In genomic region chr13:34084026-34084750, GRCm38 (mm10) we compare ENCODE assay signal across 13 mouse cellular contexts. TPM values are rescaled to one million over a fixed set of nuclear protein-coding genes. Genes with fewer than 3 reads are reported as not detected.
DNase-seq lines count a peak whose midpoint lies in the region; ATAC-seq and TF ChIP-seq lines count a peak whose summit lies in the region.
"Had no signal": no experiment of that assay in that cellular context is flagged by ENCODE, and none has a peak within 500 bp of the region (broad histone marks: within the 10 kb centered on the region; RNA-seq: fewer than 3 reads in every experiment).

No protein-coding gene starts in this region.

- TF ChIP-seq CTCF in lung, adult 2 months (IDR thresholded peaks at IDR 0.05; ENCODE audit: insufficient read depth, low read length), result no peak
- TF ChIP-seq CTCF in forebrain, postnatal 0 days (IDR thresholded peaks at IDR 0.05; ENCODE audit: low read depth), result no peak

- peaks cover 7% of the 10 kb centered on the region for H3K4me1 ChIP-seq in lung, adult 2 months (ENCODE audit: control insufficient read depth, insufficient read depth, low read length)
- peaks cover 20% of the 10 kb centered on the region for H3K4me1 ChIP-seq in forebrain, postnatal 0 days (ENCODE audit: insufficient read depth)

- H3K9me3 ChIP-seq in forebrain, postnatal 0 days (ENCODE audit: low read length), result no peaks in the 10 kb centered on the region
- H3K9me3 ChIP-seq: forebrain, embryonic 15.5 days; megakaryocyte, embryonic 14.5 days had no signal

- H3K27ac ChIP-seq in forebrain, postnatal 0 days (ENCODE audit: low read depth, low read length), result no peak overlapping the region
- H3K27ac ChIP-seq: forebrain, embryonic 15.5 days had no signal

- no peaks in the 10 kb centered on the region for H3K36me3 ChIP-seq in forebrain, postnatal 0 days (ENCODE audit: insufficient read depth)
- H3K36me3 ChIP-seq: forebrain, embryonic 15.5 days had no signal

- no peak overlapping the region for H3K4me2 ChIP-seq in forebrain, postnatal 0 days (ENCODE audit: low read depth)
- H3K4me2 ChIP-seq: forebrain, embryonic 15.5 days had no signal

- WGBS in lung, adult 2 months, result 16% methylated on average over 9 of the region's 9 CpGs
- WGBS in forebrain, postnatal 0 days, result 52% methylated on average over 9 of the region's 9 CpGs

- no peaks in the 10 kb centered on the region for H3K27me3 ChIP-seq in forebrain, postnatal 0 days (ENCODE audit: insufficient read depth, low read length)
- H3K27me3 ChIP-seq: forebrain, embryonic 15.5 days; megakaryocyte, embryonic 14.5 days had no signal

- no peak for ATAC-seq in forebrain, postnatal 0 days
- ATAC-seq: activated CD4-positive, CD25-positive, alpha-beta regulatory T cell, adult 4 months; forebrain, embryonic 15.5 days had no signal

- TF ChIP-seq POLR2A in lung, adult 2 months (IDR thresholded peaks at IDR 0.05; ENCODE audit: borderline replicate concordance, extremely low read depth, low read depth, low read length), result no peak

- peak; percentile 98 for DNase-seq in heart, adult 11 months
- DNase-seq in heart, postnatal 4 days, result no peak
- DNase-seq in lung, adult 18-20 months, result peak; percentile 72 to 82
- no peak for DNase-seq in lung, adult 2 months
- DNase-seq in gastrocnemius, adult 8-10 months (ENCODE audit: low spot score in 2 of 2), result peak; percentile 45 to 51
- DNase-seq in lung, postnatal 14 days, result peak; percentile 48
- DNase-seq in forebrain, postnatal 0 days, result no peak
- no peak for DNase-seq in embryo, embryonic 9.5 days (ENCODE audit: extremely low spot score)
- DNase-seq: cerebellum, adult 9-10 months; thymus, adult 18-20 months had no signal

- no peak overlapping the region for H3K9ac ChIP-seq in forebrain, postnatal 0 days
- H3K9ac ChIP-seq: forebrain, embryonic 15.5 days had no signal

- no peak overlapping the region for H3K4me3 ChIP-seq in lung, adult 2 months (replicated peaks; ENCODE audit: extremely low read depth, low read depth, low read length)
- no peak overlapping the region for H3K4me3 ChIP-seq in forebrain, postnatal 0 days (ENCODE audit: low read depth, low read length)
- H3K4me3 ChIP-seq: forebrain, embryonic 15.5 days; megakaryocyte, embryonic 14.5 days had no signal

RNA-seq across cellular contexts. Expression of gene Tubb2a, which starts 6.4 kb away (rescaled TPM):
- total RNA-seq in heart, postnatal 4 days (2021), result 100 to 1,000 TPM; 168 to 177 TPM
- 320 and 386 TPM in 2 replicates for polyA plus RNA-seq in lung, adult 2 months (2012; rRNA removed)
- total RNA-seq in gastrocnemius, adult 8-10 months (2022), result 1 to 10 TPM; 3.9 to 8.6 (median 5.4) TPM
- total RNA-seq in forebrain, postnatal 0 days (2014; rRNA removed), result 4,454 and 4,559 TPM in 2 replicates
- polyA plus RNA-seq in forebrain, postnatal 0 days (2015; fragmentation: Nextera tagmentation; extraction: Ambion mirVana), result 3,524 and 3,579 TPM in 2 replicates

RNA-seq across cellular contexts. Expression of gene Tubb2b, which starts 46.1 kb away (rescaled TPM):
- 100 to 1,000 TPM; 100 to 106 TPM for total RNA-seq in heart, postnatal 4 days (2021)
- polyA plus RNA-seq in lung, adult 2 months (2012; rRNA removed), result 13.6 and 21.6 TPM in 2 replicates
- 1 to 10 TPM in 2 of 4 experiments, under 1 TPM in 2; 0.63 to 1.8 (median 1.3) TPM for total RNA-seq in gastrocnemius, adult 8-10 months (2022)
- 5,538 and 5,638 TPM in 2 replicates for total RNA-seq in forebrain, postnatal 0 days (2014; rRNA removed)
- 1,072 and 1,153 TPM in 2 replicates for polyA plus RNA-seq in forebrain, postnatal 0 days (2015; fragmentation: Nextera tagmentation; extraction: Ambion mirVana)

RNA-seq across cellular contexts. Expression of gene Bphl, which starts 46.8 kb away (rescaled TPM):
- 10 to 100 TPM; 28.5 to 29.2 TPM for total RNA-seq in heart, postnatal 4 days (2021)
- polyA plus RNA-seq in lung, adult 2 months (2012; rRNA removed), result 37.4 and 41.8 TPM in 2 replicates
- total RNA-seq in gastrocnemius, adult 8-10 months (2022), result 10 to 100 TPM; 25.7 to 38.7 (median 28.8) TPM
- total RNA-seq in forebrain, postnatal 0 days (2014; rRNA removed), result 37.1 and 40.5 TPM in 2 replicates
- polyA plus RNA-seq in forebrain, postnatal 0 days (2015; fragmentation: Nextera tagmentation; extraction: Ambion mirVana), result 46.0 and 51.2 TPM in 2 replicates

Comparison
In these comparisons a context has a peak if more than half of its experiments do, and no peak if none do; other contexts are left out.
1. DNase-seq: peak in heart, adult 11 months (single experiment), lung, adult 18-20 months (2 of 2), gastrocnemius, adult 8-10 months (2 of 2) and lung, postnatal 14 days (single experiment); none in heart, postnatal 4 days (single experiment), lung, adult 2 months (single experiment), forebrain, postnatal 0 days (single experiment) and embryo, embryonic 9.5 days (single experiment).
2. RNA of gene Tubb2a, which starts 6.4 kb away (total RNA-seq): 4,454 to 4,559 TPM in forebrain, postnatal 0 days; 168 to 177 TPM in heart, postnatal 4 days and 3.9 to 8.6 TPM in gastrocnemius, adult 8-10 months; every median in the first group is over 10 times any median in the second.
3. RNA of gene Tubb2b, which starts 46.1 kb away (total RNA-seq): 5,538 to 5,638 TPM in forebrain, postnatal 0 days; 100 to 106 TPM in heart, postnatal 4 days and 0.63 to 1.8 TPM in gastrocnemius, adult 8-10 months; every median in the first group is over 10 times any median in the second.